Mouse (Mus musculus) lung, postnatal 0 days (tissue): ENCODE data around the gene Arid2.

Experiments used
- CTCF ChIP-seq: IDR thresholded peaks from 2 replicates; pipeline ENCODE4 v1.5.1; 2016; ENCODE audit warnings: antibody characterized with exemption, mild to moderate bottlenecking
- EP300 ChIP-seq: IDR thresholded peaks from 2 replicates; pipeline ENCODE4 v1.6.1; 2016; ENCODE audit warnings: antibody characterized with exemption, mild to moderate bottlenecking, control low read depth

DNA sequence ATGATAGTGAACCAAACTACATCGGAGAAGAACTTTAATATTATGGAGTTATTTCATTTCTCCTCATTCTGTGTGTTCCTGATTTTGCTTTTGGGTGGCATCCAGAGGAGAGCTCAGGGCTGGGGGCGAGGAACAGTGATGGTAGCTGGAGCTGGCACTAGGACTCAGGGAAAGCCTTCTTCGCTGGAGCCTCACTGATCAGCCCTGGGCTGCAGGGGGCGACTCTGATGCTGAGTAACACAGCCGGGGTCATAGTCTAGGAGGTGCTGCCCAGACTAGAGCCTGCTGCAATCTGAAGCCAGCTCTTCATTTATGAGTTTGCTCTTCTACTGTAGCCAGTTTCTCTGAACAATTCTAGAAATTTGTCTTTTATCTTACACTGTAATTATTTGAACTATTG lies 85.8 kb downstream of the Arid2 start:
- peak; percentile 43 for TF ChIP-seq CTCF
- TF ChIP-seq EP300, result no peak
